Mouse (Mus musculus) cortical plate, adult 2 months (tissue): Measurements from ENCODE around the gene Bex6. TPM values are rescaled to one million over a fixed set of nuclear protein-coding genes. Genes with fewer than 3 reads are reported as not detected.
"Not testable (repeated sequence)": the region's sequence is repeated elsewhere in the genome, so short reads cannot be mapped to it uniquely, and the experiment has no call there.

Experiments
- H3K27ac ChIP-seq: fragments of 200-500 bp; 2 replicates; pipeline ENCODE4 v1.5.1; 2012; ENCODE audit warnings: low read length, control low read depth, inconsistent platforms; ENCODE audit not compliant: insufficient read depth
- H3K4me1 ChIP-seq: fragments of 200-500 bp; 2 replicates; pipeline ENCODE4 v1.6.1; 2011; ENCODE audit warnings: low read length; ENCODE audit not compliant: control insufficient read depth, insufficient read depth
- H3K4me3 ChIP-seq: fragments of 200-500 bp; 2 replicates; pipeline ENCODE4 v1.5.1; 2011; ENCODE audit warnings: mild to moderate bottlenecking, low read length, control low read depth; ENCODE audit not compliant: insufficient read depth
- CTCF ChIP-seq: fragments of 200-500 bp; IDR thresholded peaks from 2 replicates; pipeline ENCODE4 v1.5.1; 2011; ENCODE audit warnings: mild to moderate bottlenecking, control low read depth, low read length; ENCODE audit not compliant: insufficient read depth; ENCODE audit errors: extremely low read depth
- POLR2A ChIP-seq: fragments of 200-500 bp; IDR thresholded peaks from 2 replicates; pipeline ENCODE4 v1.6.1; 2011; ENCODE audit warnings: mild to moderate bottlenecking, low read length, control low read depth; ENCODE audit not compliant: insufficient read depth; ENCODE audit errors: extremely low read depth
- polyA plus RNA-seq: library from polyadenylated mRNA; depleted of rRNA; stranded (reverse); fragments of >200 nt; gene quantifications from 2 replicates; pipeline ENCODE4 v1.2.3, GENCODE M21; 2012; rRNA removed

Bex6 gene
- polyA plus RNA-seq, 1 experiment: not detected

GRCm38 (mm10) chr16:32201004-32201325 is 21.3 kb downstream of the Bex6 start:
- 0 out of 2 replicates have a peak overlapping the region, but pooled peaks have one; percentile 47 for H3K27ac ChIP-seq
- no peaks in the 10 kb centered on the region for H3K4me1 ChIP-seq
- TF ChIP-seq POLR2A (no peak), CTCF (no peak)
- 0 out of 2 replicates have a peak overlapping the region, but pooled peaks have one; percentile 35 for H3K4me3 ChIP-seq

GRCm38 (mm10) chr16:32202681-32203080 is 23.1 kb downstream of the Bex6 start:
- Histone ChIP-seq H3K4me3 (no peak overlapping the region), H3K4me1 (no peaks in the 10 kb centered on the region), H3K27ac (no peak overlapping the region)
- TF ChIP-seq CTCF (peak; percentile 28; the same call in 1 of the 2 replicates), POLR2A (no peak)

GRCm38 (mm10) chr16:32204902-32205301 is 25.3 kb downstream of the Bex6 start:
- Histone ChIP-seq H3K4me3 (no peak overlapping the region), H3K27ac (no peak overlapping the region), H3K4me1 (no peaks in the 10 kb centered on the region)
- TF ChIP-seq CTCF (0 out of 2 replicates have a peak, but pooled peaks have one; percentile 8), POLR2A (no peak)

GRCm38 (mm10) chr16:32214156-32214555 is 34.5 kb downstream of the Bex6 start:
- no peak overlapping the region for H3K27ac ChIP-seq

GRCm38 (mm10) chr16:32214804-32215576 is 35.4 kb downstream of the Bex6 start:
- Histone ChIP-seq H3K4me3 (no peak overlapping the region), H3K27ac (peak overlapping the region; percentile 22; the same call in 1 of the 2 replicates), H3K4me1 (0 out of 2 replicates have a peak, but pooled peaks cover 2% of the 10 kb centered on the region)
- no peak for TF ChIP-seq POLR2A

More at GRCm38 (mm10) chr16:32214156-32214555, 34.5 kb downstream of the Bex6 start:
- Histone ChIP-seq H3K4me1 (0 out of 2 replicates have a peak, but pooled peaks cover 2% of the 10 kb centered on the region), H3K4me3 (no peak overlapping the region)
- TF ChIP-seq CTCF: no peak

GRCm38 (mm10) chr16:32221803-32222202 is 42.2 kb downstream of the Bex6 start:
- H3K4me3 ChIP-seq: no peak overlapping the region
- TF ChIP-seq POLR2A: no peak
- no peak for TF ChIP-seq CTCF
- no peaks in the 10 kb centered on the region for H3K4me1 ChIP-seq
- H3K27ac ChIP-seq: no peak overlapping the region

GRCm38 (mm10) chr16:32222399-32222798 is 42.8 kb downstream of the Bex6 start:
- Histone ChIP-seq H3K4me1 (no peaks in the 10 kb centered on the region), H3K27ac (no peak overlapping the region), H3K4me3 (no peak overlapping the region)
- TF ChIP-seq POLR2A: no peak
- no peak for TF ChIP-seq CTCF

GRCm38 (mm10) chr16:32232050-32232449 is 52.4 kb downstream of the Bex6 start:
- not testable (repeated sequence) for H3K27ac ChIP-seq, H3K4me3 ChIP-seq, H3K4me1 ChIP-seq

Other genes with a start within 250 kb of the Bex6 start
- gene Pigz, start 246.0 kb upstream of the Bex6 start, polyA plus RNA-seq: 24.6 and 25.4 TPM in 2 replicates
- gene 0610012G03Rik, start 231.3 kb upstream of the Bex6 start, polyA plus RNA-seq: 73.3 and 76.0 TPM in 2 replicates
- 75.7 and 95.2 TPM in 2 replicates for gene Ncbp2, start 231.3 kb upstream of the Bex6 start, polyA plus RNA-seq
- 22.0 and 23.2 TPM in 2 replicates for gene Senp5, start 176.5 kb upstream of the Bex6 start, polyA plus RNA-seq
- 15.7 and 17.7 TPM in 2 replicates for gene Pak2, start 100.5 kb upstream of the Bex6 start, polyA plus RNA-seq
- 27.9 and 32.6 TPM in 2 replicates for gene Pigx, start 80.1 kb upstream of the Bex6 start, polyA plus RNA-seq
- gene Cep19, start 80.0 kb upstream of the Bex6 start, polyA plus RNA-seq: 61.7 and 64.8 TPM in 2 replicates
- 5.6 and 6.5 TPM in 2 replicates for gene Nrros, start 14.2 kb upstream of the Bex6 start, polyA plus RNA-seq
- gene Fbxo45, start 67.3 kb downstream of the Bex6 start, polyA plus RNA-seq: 24.8 and 27.0 TPM in 2 replicates
- gene Wdr53, start 67.4 kb downstream of the Bex6 start, polyA plus RNA-seq: 11.1 and 11.7 TPM in 2 replicates
- 0.27 and 0.32 TPM in 2 replicates for gene Smco1, start 91.6 kb downstream of the Bex6 start, polyA plus RNA-seq
- gene Rnf168, start 97.6 kb downstream of the Bex6 start, polyA plus RNA-seq: 15.2 and 16.4 TPM in 2 replicates
- 16.1 and 17.1 TPM in 2 replicates for gene Ubxn7, start 152.4 kb downstream of the Bex6 start, polyA plus RNA-seq
- not detected in 2 replicates for gene Tm4sf19, start 220.7 kb downstream of the Bex6 start, polyA plus RNA-seq
- 21.9 and 24.3 TPM in 2 replicates for gene Tctex1d2, start 239.9 kb downstream of the Bex6 start, polyA plus RNA-seq